8 mouse cellular contexts compared by ENCODE assay signal in genomic region chr5:72203028-72203733, GRCm38 (mm10). TPM values are rescaled to one million over a fixed set of nuclear protein-coding genes. Genes with fewer than 3 reads are reported as not detected.
DNase-seq lines count a peak whose midpoint lies in the region; ATAC-seq and TF ChIP-seq lines count a peak whose summit lies in the region.

No protein-coding gene starts in this region.

- H3K4me3 ChIP-seq in hindbrain, embryonic 13.5 days, result peak overlapping the region; percentile 64

- WGBS in hindbrain, embryonic 13.5 days, result under 1% methylated on average over 32 of the region's 32 CpGs

- peak overlapping the region; percentile 77 for H3K9ac ChIP-seq in hindbrain, embryonic 13.5 days

- POLR2A ChIA-PET in Patski (lab: Charles Lee), result no interaction called here

- peak; percentile 57 for DNase-seq in Patski (ENCODE audit: low read depth, low spot score)
- peak; percentile 68 to 73 for DNase-seq in cerebellum, postnatal 14 days
- DNase-seq in frontal cortex, postnatal 14 days (ENCODE audit: low spot score in 2 of 2), result peak; percentile 71 to 75
- peak; percentile 64 to 71 for DNase-seq in layer of hippocampus, postnatal 25 days (ENCODE audit: extremely low spot score in 1 of 2, low spot score in 1 of 2)
- DNase-seq in lung, postnatal 25 days (ENCODE audit: low spot score), result peak; percentile 96
- peak; percentile 90 for DNase-seq in retina, embryonic 14.5 days (ENCODE audit: low spot score)
- DNase-seq in thymus, postnatal 4 days, result peak; percentile 93

- in situ Hi-C loops in Patski (cut with MboI; ENCODE audit: low pct_unique_long_range_greater_than_20kb), result loop anchor here (25.0 kb wide), 1 partner anchor 1134 kb away; the partner anchor contains the start of gene Ociad2

- H3K36me3 ChIP-seq in hindbrain, embryonic 13.5 days, result no peaks in the 10 kb centered on the region

- no peaks in the 10 kb centered on the region for H3K9me3 ChIP-seq in hindbrain, embryonic 13.5 days

- TF ChIP-seq CTCF in Patski (IDR thresholded peaks at IDR 0.05), result no peak

- CTCF ChIA-PET in Patski (lab: Charles Lee), result interaction anchor here (0.8 to 2.2 kb wide), 11 partner anchors 9 to 74 kb away, joined by 3 to 11 read pairs (median 4); no protein-coding TSS in a partner anchor

- no peaks in the 10 kb centered on the region for H3K27me3 ChIP-seq in Patski
- H3K27me3 ChIP-seq in hindbrain, embryonic 13.5 days, result no peaks in the 10 kb centered on the region

- H3K4me1 ChIP-seq in hindbrain, embryonic 13.5 days (replicated peaks), result peaks cover 13% of the 10 kb centered on the region

- H3K4me2 ChIP-seq in hindbrain, embryonic 13.5 days, result peak overlapping the region; percentile 81

- H3K27ac ChIP-seq in hindbrain, embryonic 13.5 days, result peak overlapping the region; percentile 32; the same call in 1 of the 2 replicates

- peak; percentile 96 for ATAC-seq in Patski
- peak; percentile 98 for ATAC-seq in hindbrain, embryonic 13.5 days (ENCODE audit: low FRiP score)

RNA-seq across cellular contexts. Expression of gene Commd8, which starts 35.2 kb away (rescaled TPM):
- 100 TPM for polyA plus RNA-seq in Patski (2021)
- polyA plus RNA-seq in hindbrain, embryonic 13.5 days (2015; fragmentation: Nextera tagmentation; extraction: Ambion mirVana), result 152 and 161 TPM in 2 replicates
- total RNA-seq in layer of hippocampus, postnatal 25 days (2021), result 100 to 1,000 TPM; 104 to 116 TPM

Comparison
In these comparisons a context has a peak if more than half of its experiments do, and no peak if none do; other contexts are left out.
1. Peak in every context shown above with its lines: DNase-seq, ATAC-seq, H3K4me3 ChIP-seq and H3K27ac ChIP-seq.